Mouse (Mus musculus): ENCODE measurements around the gene Sorcs2.

Sorcs2 gene

GRCm38 (mm10) chr5:36168963-36169650 is 228.8 kb downstream of the Sorcs2 start:
- DNase-seq, result no peak

DNA sequence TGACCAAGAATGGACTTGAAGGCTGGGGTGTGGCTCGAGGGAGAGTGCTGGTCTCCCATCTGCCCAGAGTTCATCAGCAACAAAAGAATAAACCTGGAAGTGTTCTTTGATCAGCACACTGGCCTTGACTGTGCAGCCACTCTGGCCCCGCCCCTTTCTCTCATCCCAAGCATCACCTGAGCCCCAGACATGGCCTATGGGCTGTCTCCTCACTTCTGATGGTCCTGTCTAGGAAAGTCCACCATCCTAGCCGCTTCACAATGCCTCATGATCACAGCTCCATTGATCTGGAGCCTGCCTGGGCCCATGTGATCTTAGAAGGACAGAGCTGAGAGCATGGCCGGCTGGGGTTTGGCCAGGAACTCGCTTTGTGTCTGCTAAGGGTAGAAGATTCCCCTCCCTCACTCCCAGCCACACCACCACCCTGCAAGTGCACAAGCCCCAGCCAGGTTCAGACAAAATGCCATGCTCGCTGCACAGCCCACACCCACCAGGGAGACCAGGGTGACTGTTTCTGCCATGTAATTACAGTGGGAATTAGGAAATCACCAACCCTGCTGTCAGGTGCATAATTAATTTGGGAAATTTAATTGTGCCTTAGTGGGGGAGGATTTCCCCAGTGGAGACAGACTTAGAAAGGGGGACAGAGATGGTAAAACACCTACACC is 231.5 kb downstream of the Sorcs2 start:
- DNase-seq, result no peak

GRCm38 (mm10) chr5:36165424-36166302 is 232.3 kb downstream of the Sorcs2 start:
- no peak for DNase-seq

DNA sequence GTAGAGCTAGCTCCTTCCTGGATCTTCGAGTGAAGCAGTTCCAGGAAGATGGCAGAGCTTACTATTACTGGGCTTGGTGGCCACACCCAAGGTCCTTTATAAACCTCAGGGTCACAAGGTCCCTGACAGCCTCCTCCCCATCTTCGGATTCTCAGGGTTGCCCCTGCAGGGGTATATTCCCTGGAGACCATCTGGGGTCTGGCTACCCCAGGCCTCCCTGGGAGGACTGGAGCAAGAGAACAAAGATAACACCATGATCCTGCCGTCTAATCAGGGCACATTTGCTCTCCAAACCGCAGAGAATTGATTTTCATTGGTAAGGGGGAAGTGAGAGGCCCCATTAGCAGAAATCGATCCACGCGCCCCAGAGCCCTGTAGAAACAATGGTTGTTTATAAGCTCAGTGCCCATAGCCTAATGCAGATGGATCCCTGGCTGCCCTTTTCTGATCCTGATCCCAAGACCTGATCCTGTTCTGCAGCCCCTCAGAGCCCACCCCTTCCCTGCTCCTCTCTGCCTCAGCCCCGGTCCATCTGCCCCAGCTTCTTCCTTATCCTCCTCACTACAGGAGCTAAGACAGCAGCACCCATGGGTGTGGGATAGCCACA is 243.0 kb downstream of the Sorcs2 start:
- no peak for DNase-seq

DNA sequence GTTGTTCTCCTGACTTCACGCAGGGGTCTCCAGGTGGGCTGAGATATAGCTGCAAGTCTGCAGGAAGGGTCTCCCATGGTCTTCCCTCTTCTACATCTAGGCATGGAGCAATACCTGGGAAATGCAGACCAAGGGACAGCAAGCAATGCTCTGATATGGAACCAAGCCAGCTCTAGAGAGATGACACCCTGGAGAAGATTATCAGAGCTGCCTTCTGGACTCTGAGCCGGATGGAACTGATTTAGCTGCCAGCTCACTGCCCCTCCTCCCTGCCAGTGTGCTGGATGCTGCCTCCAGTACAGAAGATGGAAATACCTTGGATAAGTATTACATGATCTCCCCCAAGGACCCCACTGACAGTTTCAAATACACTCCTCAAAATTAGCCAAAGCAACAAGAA is 244.7 kb downstream of the Sorcs2 start:
- no peak for DNase-seq

DNA sequence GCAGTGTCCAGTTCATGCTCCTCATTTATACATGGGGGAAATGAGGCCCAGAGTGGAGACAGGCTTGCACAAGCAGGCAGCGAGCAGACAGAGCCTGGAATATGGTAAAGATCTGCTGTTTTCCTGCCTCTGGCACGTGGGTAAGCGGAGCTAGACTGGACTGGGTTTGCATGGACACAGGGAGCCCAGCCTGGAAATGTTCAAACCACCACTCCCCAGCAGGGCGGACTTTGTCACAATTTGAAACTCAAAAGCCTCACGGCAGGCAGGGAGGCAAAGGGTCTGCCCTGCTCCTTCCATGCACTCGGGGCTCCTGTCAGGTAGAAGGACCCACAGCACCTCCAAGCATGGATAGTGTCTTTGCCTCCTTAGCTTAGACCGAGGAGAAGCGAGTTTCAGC is 246.9 kb downstream of the Sorcs2 start:
- peak; percentile 7 for DNase-seq

DNA sequence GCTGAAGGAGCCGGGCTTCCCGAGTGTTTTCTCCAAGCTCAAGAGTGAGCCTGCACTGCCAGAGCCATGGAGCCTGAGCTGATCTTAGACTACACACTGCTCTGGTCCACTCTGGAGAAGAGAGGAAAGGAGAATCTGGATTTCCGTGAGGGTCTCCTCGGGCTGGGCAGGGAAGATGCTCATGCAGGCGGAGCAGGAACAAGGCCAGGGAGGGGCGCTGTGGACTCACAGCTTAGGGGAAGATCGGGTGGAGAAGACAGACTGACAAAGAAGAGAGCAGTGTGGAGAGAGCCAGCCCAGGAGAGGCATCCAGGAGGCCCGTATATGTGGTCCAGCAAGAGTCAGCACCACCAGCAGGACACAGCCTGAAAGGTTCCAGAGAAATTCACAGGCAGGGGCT is 248.8 kb downstream of the Sorcs2 start:
- peak; percentile 7 for DNase-seq

DNA sequence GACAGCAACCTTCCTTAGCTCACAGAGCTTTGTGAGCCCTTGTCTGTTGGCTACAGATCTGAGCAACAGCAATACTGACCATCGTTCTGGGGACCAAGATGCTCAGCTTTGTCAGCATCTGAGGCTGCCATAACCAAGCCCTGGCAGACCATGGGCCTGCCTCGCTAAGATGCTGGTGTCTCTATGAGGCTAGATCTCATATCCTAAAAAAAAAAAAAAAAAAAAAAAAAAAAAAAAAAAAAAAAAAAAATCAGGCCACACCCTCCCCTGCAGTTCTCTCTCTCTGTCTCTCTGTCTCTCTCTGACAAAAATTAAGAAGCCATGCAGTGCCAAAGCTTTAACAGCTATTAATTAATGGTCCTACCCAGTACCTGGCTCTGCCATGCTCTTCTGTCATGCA is 251.3 kb downstream of the Sorcs2 start:
- no peak for DNase-seq

- no peak for DNase-seq
Measured at GRCm38 (mm10) chr5:36144560-36144959, 253.4 kb downstream of the Sorcs2 start.

DNA sequence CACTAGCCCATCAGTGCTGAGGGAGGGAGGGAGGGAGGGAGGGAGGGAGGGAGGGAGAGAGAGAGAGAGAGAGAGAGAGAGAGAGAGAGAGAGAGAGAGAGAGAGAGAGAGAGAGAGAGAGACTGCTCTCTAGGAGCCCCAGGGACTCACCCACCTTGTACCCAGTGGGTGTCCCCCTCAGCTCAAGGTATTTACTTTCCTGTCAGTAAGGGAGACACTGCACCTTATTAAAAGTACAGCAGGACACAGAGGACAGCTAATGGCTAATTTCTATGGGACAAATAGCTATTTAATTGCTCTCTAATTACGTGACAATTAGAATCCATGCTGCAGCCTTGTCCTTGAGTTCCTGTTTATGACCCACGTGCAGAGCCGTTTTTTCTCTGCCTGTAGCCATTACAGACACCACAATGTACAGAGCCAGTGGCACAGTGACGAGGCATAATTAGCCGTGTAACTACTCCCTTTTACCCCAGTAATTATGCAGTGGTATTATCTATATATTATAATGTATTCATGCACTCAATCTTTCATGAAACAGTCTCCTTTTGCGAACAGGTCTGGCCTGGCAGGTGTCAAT is 256.2 kb downstream of the Sorcs2 start:
- DNase-seq, result no peak

GRCm38 (mm10) chr5:36141112-36141511 is 256.8 kb downstream of the Sorcs2 start:
- no peak for DNase-seq

- DNase-seq, result no peak
Measured at GRCm38 (mm10) chr5:36139766-36140165, 258.2 kb downstream of the Sorcs2 start.

DNA sequence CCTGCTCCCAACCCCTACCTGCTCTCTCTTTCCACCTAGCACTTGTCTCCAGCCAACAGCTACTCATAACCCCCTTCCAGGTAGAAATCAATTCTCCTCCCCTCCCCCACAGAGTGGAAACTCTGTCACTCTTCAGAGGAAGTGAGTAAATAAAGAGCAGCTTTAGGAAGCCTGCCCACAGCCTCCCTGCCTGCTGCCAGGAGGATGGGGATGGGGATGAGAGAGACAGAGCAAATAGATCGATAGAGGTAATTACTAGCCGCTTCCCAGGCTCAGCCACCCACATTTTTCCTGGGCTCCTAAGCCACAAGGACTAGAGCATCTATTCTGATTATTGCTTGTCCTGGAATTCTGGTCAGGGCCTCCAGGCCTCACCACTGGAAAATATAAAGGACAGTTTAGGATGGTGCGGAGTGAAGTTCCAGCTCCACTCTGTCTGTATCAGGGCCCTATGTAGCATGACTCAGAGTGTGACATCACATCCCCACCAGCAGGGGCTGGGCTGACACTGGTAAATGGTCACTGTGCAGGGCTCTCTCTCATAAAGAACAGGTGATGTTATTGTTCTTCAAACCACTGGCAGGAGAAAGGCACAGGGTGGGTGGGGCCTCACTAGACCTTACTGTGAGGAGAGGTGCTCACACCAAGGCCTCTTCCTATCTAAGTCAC is 261.9 kb downstream of the Sorcs2 start:
- DNase-seq, result no peak

- no peak for DNase-seq
Measured at GRCm38 (mm10) chr5:36134302-36134701, 263.6 kb downstream of the Sorcs2 start.

DNA sequence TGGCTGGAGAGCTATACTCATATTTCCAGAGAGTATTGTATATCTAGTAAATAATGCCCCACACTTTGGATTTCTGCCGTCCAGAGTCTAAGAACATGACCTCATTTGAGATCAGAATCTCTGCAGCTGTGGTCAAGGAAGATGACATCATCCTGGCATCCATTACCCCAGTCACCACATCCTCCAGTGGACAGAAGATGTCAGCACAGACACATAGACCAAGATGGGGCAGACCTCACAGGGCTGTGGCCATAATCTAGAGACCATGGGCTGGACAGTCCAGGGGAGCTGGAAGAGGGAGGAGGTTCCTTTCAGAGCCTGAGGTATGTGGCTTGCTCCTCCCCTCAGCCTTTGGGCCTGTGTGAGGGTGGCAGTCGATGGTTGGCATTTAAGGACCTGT is 264.0 kb downstream of the Sorcs2 start:
- DNase-seq, result no peak

GRCm38 (mm10) chr5:36130393-36131011 is 267.4 kb downstream of the Sorcs2 start:
- DNase-seq, result no peak

DNA sequence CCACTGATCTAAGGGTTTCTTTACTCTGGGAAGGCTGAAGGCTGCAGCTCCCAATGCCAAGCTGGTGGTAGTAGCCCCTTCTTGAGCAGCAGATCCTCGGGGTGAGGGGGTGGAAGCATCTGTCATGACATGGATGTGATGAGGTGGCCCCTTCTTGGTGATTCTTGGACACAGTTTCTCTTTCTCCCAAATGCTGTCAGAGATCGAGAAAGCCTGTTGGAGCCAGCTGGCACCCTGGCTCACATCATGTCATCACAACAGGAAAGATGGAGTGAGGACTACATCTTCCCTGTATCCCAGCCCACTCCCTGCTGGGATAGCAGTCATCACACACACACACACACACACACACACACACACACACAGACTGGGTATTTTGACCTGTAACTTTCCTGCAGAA is 268.3 kb downstream of the Sorcs2 start:
- DNase-seq, result no peak

- DNase-seq, result no peak
Measured at GRCm38 (mm10) chr5:36128513-36128912, 269.4 kb downstream of the Sorcs2 start.

GRCm38 (mm10) chr5:36124993-36125392 is 272.9 kb downstream of the Sorcs2 start:
- DNase-seq, result no peak

- DNase-seq, result no peak
Measured at GRCm38 (mm10) chr5:36122987-36123386, 275.0 kb downstream of the Sorcs2 start.

DNA sequence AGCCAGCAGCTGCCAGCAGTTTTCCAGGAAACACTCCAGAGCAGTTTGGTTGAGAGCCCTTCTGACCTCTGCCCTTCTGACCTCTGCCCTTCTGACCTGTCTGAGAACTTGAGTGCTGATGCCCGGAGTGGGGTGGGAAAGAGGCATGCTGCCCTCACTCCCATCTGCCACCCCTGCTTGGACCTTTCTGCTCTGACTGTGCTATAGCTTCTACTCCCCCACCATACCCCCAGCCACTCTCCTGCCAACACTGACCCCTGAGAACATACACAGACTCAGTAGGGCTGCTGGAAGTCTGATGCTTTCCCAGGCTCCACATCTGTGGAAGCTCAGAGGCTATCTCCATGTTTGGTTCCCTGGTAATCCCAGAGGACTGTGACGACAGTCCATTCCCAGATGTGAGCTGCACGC is 277.0 kb downstream of the Sorcs2 start:
- no peak for DNase-seq

GRCm38 (mm10) chr5:36118061-36118460 is 279.9 kb downstream of the Sorcs2 start:
- no peak for DNase-seq

All from liver (tissue).